Mouse (Mus musculus): ENCODE results near the gene Baz2b. TPM values are rescaled to one million over a fixed set of nuclear protein-coding genes. Genes with fewer than 3 reads are reported as not detected.
"Not testable (repeated sequence)": the region's sequence is repeated elsewhere in the genome, so short reads cannot be mapped to it uniquely, and the experiment has no call there.

Gene Baz2b
- polyA plus RNA-seq, 1 experiment from 2014 or later = 70.5 TPM

GRCm38 (mm10) chr2:60073798-60074197 is 135.8 kb downstream of the Baz2b start:
- not testable (repeated sequence) for H3K4me3 ChIP-seq; DNase-seq (ENCODE audit: low spot score); H3K27me3 ChIP-seq (ENCODE audit: insufficient read depth, poor library complexity, severe bottlenecking); H3K9me3 ChIP-seq; H3K27ac ChIP-seq
- peaks cover 31% of the 10 kb centered on the region for H3K36me3 ChIP-seq
- peaks cover 29% of the 10 kb centered on the region for H3K4me1 ChIP-seq (replicated peaks)
- 91% methylated on average over 1 of the region's 1 CpGs for WGBS

- H3K9me3 ChIP-seq = no peaks in the 10 kb centered on the region
- 59% methylated on average over 8 of the region's 8 CpGs for WGBS
Observed at GRCm38 (mm10) chr2:60071813-60072212, 137.8 kb downstream of the Baz2b start.

GRCm38 (mm10) chr2:60070938-60071337 is 138.7 kb downstream of the Baz2b start:
- no peaks in the 10 kb centered on the region for H3K9me3 ChIP-seq
- 82% methylated on average over 5 of the region's 5 CpGs for WGBS
- H3K36me3 ChIP-seq = peaks cover 39% of the 10 kb centered on the region
- no peak overlapping the region for H3K4me3 ChIP-seq
- H3K4me1 ChIP-seq (replicated peaks) = peaks cover 5% of the 10 kb centered on the region
- no peak overlapping the region for H3K27ac ChIP-seq
- H3K27me3 ChIP-seq (ENCODE audit: insufficient read depth, poor library complexity, severe bottlenecking) = no peaks in the 10 kb centered on the region
- DNase-seq (ENCODE audit: low spot score) = no peak

More at GRCm38 (mm10) chr2:60071813-60072212, 137.8 kb downstream of the Baz2b start:
- no peaks in the 10 kb centered on the region for H3K27me3 ChIP-seq (ENCODE audit: insufficient read depth, poor library complexity, severe bottlenecking)
- no peak overlapping the region for H3K27ac ChIP-seq
- peaks cover 14% of the 10 kb centered on the region for H3K4me1 ChIP-seq (replicated peaks)
- H3K4me3 ChIP-seq = no peak overlapping the region
- peaks cover 34% of the 10 kb centered on the region for H3K36me3 ChIP-seq
- DNase-seq (ENCODE audit: low spot score) = no peak

GRCm38 (mm10) chr2:60068468-60068867 is 141.2 kb downstream of the Baz2b start:
- Histone ChIP-seq H3K36me3 (peaks cover 52% of the 10 kb centered on the region), H3K9me3 (0 out of 2 replicates have a peak, but pooled peaks cover 13% of the 10 kb centered on the region), H3K27ac (no peak overlapping the region), H3K4me3 (no peak overlapping the region), H3K4me1 (replicated peaks) (no peaks in the 10 kb centered on the region), H3K27me3 (ENCODE audit: insufficient read depth, poor library complexity, severe bottlenecking) (no peaks in the 10 kb centered on the region)
- 82% methylated on average over 3 of the region's 3 CpGs for WGBS
- no peak for DNase-seq (ENCODE audit: low spot score)

DNA sequence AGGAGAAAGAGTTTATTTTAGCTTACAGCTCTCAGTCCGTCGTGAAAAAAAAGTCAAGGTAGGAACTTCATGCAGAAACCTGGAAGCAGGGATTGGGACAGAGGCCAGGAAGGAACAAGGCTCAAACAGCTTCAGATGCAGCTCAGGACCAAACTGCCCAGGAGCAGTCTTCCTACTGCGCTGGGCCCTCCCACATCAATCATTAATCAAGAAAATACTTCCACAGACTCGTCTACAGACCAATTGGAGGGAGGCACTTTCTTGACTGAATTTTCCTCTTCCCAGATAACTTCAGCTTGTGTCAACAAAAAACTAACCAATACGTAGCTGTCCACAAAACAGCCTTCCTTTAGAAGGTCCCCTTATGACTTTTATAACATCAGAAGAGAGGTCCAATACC is 144.2 kb downstream of the Baz2b start:
- no peak for DNase-seq (ENCODE audit: low spot score)
- H3K27ac ChIP-seq = no peak overlapping the region
- no peak overlapping the region for H3K4me3 ChIP-seq
- 0 out of 2 replicates have a peak, but pooled peaks cover 13% of the 10 kb centered on the region for H3K9me3 ChIP-seq
- H3K36me3 ChIP-seq = peaks cover 44% of the 10 kb centered on the region
- no peaks in the 10 kb centered on the region for H3K27me3 ChIP-seq (ENCODE audit: insufficient read depth, poor library complexity, severe bottlenecking)
- WGBS = 92% methylated on average over 5 of the region's 5 CpGs
- no peaks in the 10 kb centered on the region for H3K4me1 ChIP-seq (replicated peaks)

DNA sequence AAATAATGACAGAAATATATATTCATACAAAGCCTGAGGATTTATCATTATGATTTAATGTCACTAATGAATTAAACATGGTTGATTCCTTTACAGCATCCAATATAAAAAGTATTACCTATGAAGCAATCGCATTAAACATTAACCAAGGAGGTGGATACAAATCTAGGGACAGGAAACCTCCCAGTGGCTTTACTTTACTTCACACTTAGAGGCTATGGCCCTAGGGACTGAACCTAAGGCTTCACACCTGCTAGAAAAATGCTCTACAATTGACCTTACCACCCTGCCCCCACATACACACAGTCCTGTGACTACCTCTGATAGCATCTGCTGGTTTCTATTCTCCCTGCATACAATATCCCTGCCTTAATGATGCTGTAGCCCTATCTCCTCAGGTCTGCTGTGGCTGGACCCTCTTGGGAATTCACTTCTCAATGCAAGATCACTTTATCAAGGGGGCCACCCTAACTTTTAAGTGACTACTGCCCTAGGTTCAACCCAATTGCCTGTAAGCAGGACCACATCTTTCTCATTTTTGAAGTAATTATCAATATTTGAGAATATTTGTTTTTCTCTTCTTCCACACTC is 149.4 kb downstream of the Baz2b start:
- DNase-seq (ENCODE audit: low spot score) = no peak
- WGBS = 91% methylated on average over 1 of the region's 1 CpGs
- no peak overlapping the region for H3K4me3 ChIP-seq
- 0 out of 2 replicates have a peak, but pooled peaks cover 12% of the 10 kb centered on the region for H3K9me3 ChIP-seq
- H3K36me3 ChIP-seq = peaks cover 29% of the 10 kb centered on the region
- H3K4me1 ChIP-seq (replicated peaks) = peaks cover 7% of the 10 kb centered on the region
- no peaks in the 10 kb centered on the region for H3K27me3 ChIP-seq (ENCODE audit: insufficient read depth, poor library complexity, severe bottlenecking)
- H3K27ac ChIP-seq = no peak overlapping the region

DNA sequence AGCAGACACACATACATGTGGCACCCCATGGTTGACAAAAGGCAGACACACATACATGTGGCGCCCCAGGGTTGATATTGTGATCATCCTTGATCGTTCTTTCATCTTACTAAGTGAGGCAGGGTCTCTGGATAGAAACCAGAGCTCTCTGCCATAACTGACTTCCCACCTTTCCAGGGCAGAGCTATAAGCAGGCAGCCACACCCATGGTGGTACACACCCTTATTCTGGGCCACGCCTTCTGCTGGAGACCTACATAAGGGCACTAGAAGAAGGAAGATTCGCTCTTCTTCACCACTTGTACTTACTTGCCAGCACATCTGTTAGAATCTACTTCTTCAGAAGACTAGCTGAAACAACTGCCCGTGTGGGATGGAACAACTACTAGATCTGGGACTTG is 150.3 kb downstream of the Baz2b start:
- Histone ChIP-seq H3K9me3 (0 out of 2 replicates have a peak, but pooled peaks cover 3% of the 10 kb centered on the region), H3K4me1 (replicated peaks) (peaks cover 12% of the 10 kb centered on the region), H3K27ac (no peak overlapping the region), H3K27me3 (ENCODE audit: insufficient read depth, poor library complexity, severe bottlenecking) (no peaks in the 10 kb centered on the region), H3K4me3 (no peak overlapping the region), H3K36me3 (peaks cover 20% of the 10 kb centered on the region)
- no peak for DNase-seq (ENCODE audit: low spot score)
- 88% methylated on average over 5 of the region's 5 CpGs for WGBS

DNA sequence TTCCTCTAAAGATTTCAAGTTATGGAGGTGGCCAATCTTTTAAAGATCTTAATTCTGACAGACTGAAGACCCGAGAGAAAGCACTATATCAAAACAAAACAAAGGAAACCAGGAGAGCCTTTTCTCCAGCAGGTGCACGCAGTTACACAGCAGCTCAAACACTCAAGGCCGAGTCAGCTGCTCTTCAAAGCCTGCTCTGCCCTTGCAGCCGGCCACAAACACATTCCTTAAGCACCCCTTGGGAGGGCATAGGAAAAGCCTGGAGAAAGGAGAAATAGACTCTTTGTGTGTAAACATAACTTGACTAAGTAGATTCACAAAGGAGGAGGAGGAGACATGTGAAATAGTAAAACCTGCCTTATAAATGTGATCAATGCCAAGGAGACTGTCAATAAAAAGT is 153.6 kb downstream of the Baz2b start:
- Histone ChIP-seq H3K9me3 (no peaks in the 10 kb centered on the region), H3K27me3 (ENCODE audit: insufficient read depth, poor library complexity, severe bottlenecking) (no peaks in the 10 kb centered on the region), H3K27ac (no peak overlapping the region), H3K36me3 (no peaks in the 10 kb centered on the region), H3K4me1 (replicated peaks) (peaks cover 23% of the 10 kb centered on the region), H3K4me3 (no peak overlapping the region)
- WGBS = 36% methylated on average over 4 of the region's 4 CpGs
- DNase-seq (ENCODE audit: low spot score) = no peak

DNA sequence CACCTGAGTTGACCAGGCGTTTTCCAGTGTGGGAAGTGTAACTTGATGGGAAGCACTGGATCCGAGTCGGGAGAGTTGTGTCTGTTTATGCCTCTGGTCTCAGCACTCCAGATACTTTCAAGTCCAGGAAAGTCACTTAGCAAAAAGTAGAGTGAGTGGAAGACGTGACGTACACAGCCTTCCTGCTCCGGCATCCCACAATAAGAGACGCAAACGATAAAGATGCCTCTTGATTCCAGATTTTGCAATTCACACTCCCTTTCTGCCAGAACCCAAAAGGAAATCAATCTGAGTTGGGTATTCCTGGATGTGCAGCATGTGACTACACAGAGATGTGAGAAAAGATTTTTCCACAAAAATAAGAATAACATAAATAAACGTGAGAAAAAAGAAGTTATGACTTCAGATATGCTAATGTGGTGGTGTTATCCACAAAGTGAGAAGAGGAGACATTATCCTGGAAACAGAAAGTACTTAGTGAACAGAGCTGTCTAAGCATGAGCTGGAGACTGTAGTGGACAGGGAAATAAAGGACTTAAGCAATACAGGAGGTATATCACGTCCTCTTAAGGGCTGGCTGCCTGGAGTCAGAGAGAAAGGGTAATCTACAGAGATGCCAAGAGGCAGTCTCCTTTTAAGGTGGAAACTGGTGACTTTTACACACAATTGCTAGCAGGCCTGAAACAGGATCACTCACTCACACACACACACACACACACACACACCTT is 154.7 kb downstream of the Baz2b start:
- no peak overlapping the region for H3K27ac ChIP-seq
- H3K27me3 ChIP-seq (ENCODE audit: insufficient read depth, poor library complexity, severe bottlenecking) = no peaks in the 10 kb centered on the region
- peaks cover 23% of the 10 kb centered on the region for H3K4me1 ChIP-seq (replicated peaks)
- no peak overlapping the region for H3K4me3 ChIP-seq
- WGBS = 87% methylated on average over 10 of the region's 10 CpGs
- no peak for DNase-seq (ENCODE audit: low spot score)
- no peaks in the 10 kb centered on the region for H3K9me3 ChIP-seq
- no peaks in the 10 kb centered on the region for H3K36me3 ChIP-seq

DNA sequence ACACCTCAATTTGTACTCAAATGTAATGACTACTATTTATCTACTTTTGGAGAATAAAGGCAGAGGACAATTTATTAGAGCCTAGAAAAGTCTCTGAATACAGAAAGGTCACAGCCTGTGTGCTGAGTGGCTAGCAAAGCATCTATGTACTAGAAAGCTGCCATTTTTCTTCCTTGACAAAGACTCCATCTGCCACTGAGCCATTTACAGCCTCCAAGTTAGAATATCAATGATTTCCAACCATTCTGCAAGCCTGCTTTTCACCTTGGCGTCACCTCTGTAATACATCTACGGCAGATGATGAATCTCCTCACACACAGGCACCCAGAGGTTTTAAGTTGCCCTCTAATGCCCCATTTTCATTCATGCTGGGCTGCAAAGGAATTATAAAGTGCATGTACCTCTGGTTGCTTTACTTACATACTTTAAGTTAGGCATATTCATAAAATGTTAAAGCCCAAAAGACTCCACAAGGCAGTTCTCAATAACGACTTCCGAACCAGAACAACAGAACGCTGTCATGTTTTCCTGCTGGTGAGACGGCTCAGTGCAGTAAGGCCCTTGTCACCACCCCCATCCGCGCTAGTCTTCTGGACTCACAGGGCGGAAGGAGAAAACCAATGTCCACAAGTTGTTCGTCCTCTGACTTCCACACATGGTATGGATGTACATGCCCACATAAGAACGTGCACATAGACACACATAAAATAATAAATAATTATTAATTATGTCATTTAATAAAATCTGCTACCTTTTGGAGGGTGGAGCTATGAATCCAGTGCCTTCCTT is 156.2 kb downstream of the Baz2b start:
- DNase-seq (ENCODE audit: low spot score) = no peak
- Histone ChIP-seq H3K9me3 (no peaks in the 10 kb centered on the region), H3K4me1 (replicated peaks) (peaks cover 23% of the 10 kb centered on the region), H3K36me3 (0 out of 2 replicates have a peak, but pooled peaks cover 8% of the 10 kb centered on the region), H3K27me3 (ENCODE audit: insufficient read depth, poor library complexity, severe bottlenecking) (no peaks in the 10 kb centered on the region), H3K27ac (no peak overlapping the region; the same call in 1 of the 2 replicates), H3K4me3 (no peak overlapping the region)
- WGBS = 83% methylated on average over 11 of the region's 11 CpGs

DNA sequence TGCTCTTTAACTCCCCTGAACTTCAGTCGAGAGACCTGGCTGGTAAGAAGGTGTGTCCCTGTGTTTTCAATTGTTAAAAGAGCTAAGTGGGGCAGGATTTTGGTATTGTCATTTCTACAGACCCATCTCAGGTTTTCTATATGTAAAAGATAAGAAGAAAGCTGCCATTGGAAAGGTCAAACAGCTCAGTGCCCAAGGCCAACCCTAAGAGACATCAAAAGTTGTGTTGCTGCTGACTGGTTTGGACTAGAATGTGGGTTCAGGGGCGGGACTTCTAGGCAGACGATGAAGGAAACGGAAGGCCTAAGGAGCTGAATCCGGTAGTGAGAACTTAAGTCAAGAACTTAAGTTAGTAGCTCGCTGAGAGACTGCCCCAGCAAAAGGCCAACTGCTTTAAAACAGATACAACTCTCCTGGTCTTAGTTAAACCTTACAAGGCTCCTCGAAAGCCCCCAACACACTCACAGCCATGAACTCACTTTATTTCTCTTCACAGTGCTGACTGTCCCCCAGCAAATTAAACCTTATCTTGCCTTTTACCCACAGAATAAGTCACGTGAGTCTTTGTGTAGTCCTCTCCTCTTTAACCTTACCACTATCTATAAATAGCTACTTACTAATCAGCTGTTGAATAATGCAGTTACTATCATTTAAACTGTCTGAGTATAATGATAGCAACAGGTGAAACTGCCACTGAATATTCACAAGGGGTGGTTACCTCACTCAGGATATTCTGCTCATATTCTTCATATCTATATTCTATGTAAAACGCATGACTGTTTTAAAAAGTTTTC is 158.8 kb downstream of the Baz2b start:
- peaks cover 17% of the 10 kb centered on the region for H3K4me1 ChIP-seq (replicated peaks)
- H3K4me3 ChIP-seq = no peak overlapping the region
- H3K27ac ChIP-seq = no peak overlapping the region
- no peak for DNase-seq (ENCODE audit: low spot score)
- WGBS = 86% methylated on average over 9 of the region's 9 CpGs
- H3K9me3 ChIP-seq = no peaks in the 10 kb centered on the region
- H3K27me3 ChIP-seq (ENCODE audit: insufficient read depth, poor library complexity, severe bottlenecking) = no peaks in the 10 kb centered on the region
- H3K36me3 ChIP-seq = 0 out of 2 replicates have a peak, but pooled peaks cover 8% of the 10 kb centered on the region

DNA sequence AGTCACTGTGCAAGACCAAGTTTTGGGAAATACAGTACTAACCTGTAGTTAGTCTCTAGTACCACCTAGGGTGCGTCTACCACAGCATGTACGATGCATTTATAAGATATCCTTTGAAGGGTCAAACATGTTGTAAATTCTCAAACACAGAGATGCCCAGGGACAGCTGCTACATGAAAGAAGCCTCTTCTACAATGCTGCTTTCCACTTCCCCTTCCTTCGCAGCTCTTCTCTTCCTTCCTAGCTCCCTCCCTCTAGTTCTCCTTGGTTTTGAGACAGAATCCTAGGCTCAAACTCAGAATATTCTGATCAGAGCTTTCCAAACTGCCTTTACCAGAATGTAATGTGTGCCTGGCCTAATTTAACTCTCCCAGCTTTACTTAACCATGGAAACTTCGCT is 159.8 kb downstream of the Baz2b start:
- Histone ChIP-seq H3K36me3 (0 out of 2 replicates have a peak, but pooled peaks cover 10% of the 10 kb centered on the region), H3K4me3 (no peak overlapping the region), H3K9me3 (no peaks in the 10 kb centered on the region), H3K27me3 (ENCODE audit: insufficient read depth, poor library complexity, severe bottlenecking) (no peaks in the 10 kb centered on the region), H3K27ac (no peak overlapping the region), H3K4me1 (replicated peaks) (peaks cover 16% of the 10 kb centered on the region)
- no peak for DNase-seq (ENCODE audit: low spot score)
- WGBS = 93% methylated on average over 4 of the region's 4 CpGs

All from hindbrain, embryonic 10.5 days (tissue).